Mouse (Mus musculus): Measurements from ENCODE around the gene Lclat1.

GRCm38 (mm10) chr17:73058319-73058718 is 49.5 kb upstream of the Lclat1 start:
- TF ChIP-seq CTCF (IDR thresholded peaks at IDR 0.05; ENCODE audit: borderline replicate concordance, insufficient read depth, low read depth, low read length): no peak
- TF ChIP-seq POLR2A (IDR thresholded peaks at IDR 0.05; ENCODE audit: borderline replicate concordance, insufficient read depth, low read length): no peak

Measured in cerebellum, adult 2 months (tissue).